Mouse (Mus musculus): ENCODE measurements around the gene Rcvrn.

Rcvrn gene

GRCm38 (mm10) chr11:67694703-67695376, at the start of gene Rcvrn:
Gene Rcvrn (plus strand): TSS chr11:67695326.
- DNase-seq (ENCODE audit: low spot score): no peak

GRCm38 (mm10) chr11:67647745-67648144, 47.4 kb upstream of the Rcvrn start:
- peak; percentile 81 for DNase-seq (ENCODE audit: low spot score)

- peak; percentile 39 for DNase-seq (ENCODE audit: low spot score)
Observed at GRCm38 (mm10) chr11:67648651-67649407, 46.3 kb upstream of the Rcvrn start.

GRCm38 (mm10) chr11:67649971-67650707, 45.0 kb upstream of the Rcvrn start:
- DNase-seq (ENCODE audit: low spot score): no peak

GRCm38 (mm10) chr11:67651731-67652130, 43.4 kb upstream of the Rcvrn start:
- DNase-seq (ENCODE audit: low spot score): no peak

- no peak for DNase-seq (ENCODE audit: low spot score)
Observed at GRCm38 (mm10) chr11:67652194-67652892, 42.8 kb upstream of the Rcvrn start.

GRCm38 (mm10) chr11:67652893-67653255, 42.3 kb upstream of the Rcvrn start:
- DNase-seq (ENCODE audit: low spot score): no peak

GRCm38 (mm10) chr11:67653521-67654090, 41.5 kb upstream of the Rcvrn start:
- no peak for DNase-seq (ENCODE audit: low spot score)

- no peak for DNase-seq (ENCODE audit: low spot score)
Observed at GRCm38 (mm10) chr11:67654514-67654913, 40.6 kb upstream of the Rcvrn start.

- no peak for DNase-seq (ENCODE audit: low spot score)
Observed at GRCm38 (mm10) chr11:67655236-67655959, 39.7 kb upstream of the Rcvrn start.

GRCm38 (mm10) chr11:67656366-67656765, 38.8 kb upstream of the Rcvrn start:
- no peak for DNase-seq (ENCODE audit: low spot score)

- no peak for DNase-seq (ENCODE audit: low spot score)
Observed at GRCm38 (mm10) chr11:67656811-67657210, 38.3 kb upstream of the Rcvrn start.

GRCm38 (mm10) chr11:67657685-67658382, 37.3 kb upstream of the Rcvrn start:
- peak; percentile 25 for DNase-seq (ENCODE audit: low spot score)

GRCm38 (mm10) chr11:67661465-67661864, 33.7 kb upstream of the Rcvrn start:
- no peak for DNase-seq (ENCODE audit: low spot score)

- DNase-seq (ENCODE audit: low spot score): no peak
Observed at GRCm38 (mm10) chr11:67663437-67663836, 31.7 kb upstream of the Rcvrn start.

GRCm38 (mm10) chr11:67664261-67664660, 30.9 kb upstream of the Rcvrn start:
- DNase-seq (ENCODE audit: low spot score): no peak

GRCm38 (mm10) chr11:67664918-67665317, 30.2 kb upstream of the Rcvrn start:
- no peak for DNase-seq (ENCODE audit: low spot score)

- no peak for DNase-seq (ENCODE audit: low spot score)
Observed at GRCm38 (mm10) chr11:67666129-67666528, 29.0 kb upstream of the Rcvrn start.

- peak; percentile 71 for DNase-seq (ENCODE audit: low spot score)
Observed at GRCm38 (mm10) chr11:67667531-67668332, 27.4 kb upstream of the Rcvrn start.
